ENCODE assay signal across 31 mouse cellular contexts in genomic region chr16:31327891-31328290, GRCm38 (mm10). TPM values are rescaled to one million over a fixed set of nuclear protein-coding genes. Genes with fewer than 3 reads are reported as not detected.
DNase-seq lines count a peak whose midpoint lies in the region; ATAC-seq and TF ChIP-seq lines count a peak whose summit lies in the region.
"Had no signal": no experiment of that assay in that cellular context is flagged by ENCODE, and none has a peak within 500 bp of the region (broad histone marks: within the 10 kb centered on the region; RNA-seq: fewer than 3 reads in every experiment).

No protein-coding gene starts in this region.

- H3K4me1 ChIP-seq in heart, adult 2 months (ENCODE audit: control insufficient read depth, insufficient read depth, low read length), result peaks cover 17% of the 10 kb centered on the region
- H3K4me1 ChIP-seq in liver, adult 2 months (ENCODE audit: control insufficient read depth, insufficient read depth, low read length), result 0 out of 2 replicates have a peak, but pooled peaks cover 6% of the 10 kb centered on the region
- H3K4me1 ChIP-seq in liver, embryonic 11.5 days (replicated peaks; ENCODE audit: control insufficient read depth, insufficient read depth, low read length), result no peaks in the 10 kb centered on the region
- H3K4me1 ChIP-seq in ES-E14 (ENCODE audit: control insufficient read depth in 2 of 2, insufficient read depth in 2 of 2, low read length in 2 of 2, poor library complexity in 1 of 2), result peaks cover 0 to 19% of the 10 kb centered on the region in 2 experiments; a peak in 3 of 4 replicates
- no peaks in the 10 kb centered on the region for H3K4me1 ChIP-seq in thymus, adult 2 months (replicated peaks; ENCODE audit: control insufficient read depth, insufficient read depth, low read length)
- H3K4me1 ChIP-seq: forebrain, embryonic 10.5 days; forebrain, embryonic 15.5 days; liver, embryonic 12.5 days; stomach, embryonic 15.5 days had no signal

- no peak for ATAC-seq in liver, embryonic 11.5 days (replicated peaks; ENCODE audit: low FRiP score)
- ATAC-seq: forebrain, embryonic 15.5 days; hindbrain, embryonic 16.5 days; liver, embryonic 12.5 days; liver, postnatal 0 days; midbrain, embryonic 16.5 days had no signal

- in situ Hi-C loops in ES-E14 (cut with MboI; ENCODE audit: low sequenced_read_pairs in 2 of 2, unreplicated experiment in 2 of 2), result no loop called here

- no peaks in the 10 kb centered on the region for H3K27me3 ChIP-seq in heart, adult 2 months (ENCODE audit: control insufficient read depth, insufficient read depth, low read length)
- H3K27me3 ChIP-seq in liver, adult 2 months (ENCODE audit: control insufficient read depth, insufficient read depth, low read length), result no peaks in the 10 kb centered on the region
- no peaks in the 10 kb centered on the region for H3K27me3 ChIP-seq in liver, embryonic 11.5 days (replicated peaks; ENCODE audit: control insufficient read depth, insufficient read depth, low read length)
- H3K27me3 ChIP-seq in thymus, adult 2 months (ENCODE audit: control insufficient read depth, insufficient read depth, low read length), result no peaks in the 10 kb centered on the region
- H3K27me3 ChIP-seq: embryonic facial prominence, embryonic 13.5 days; forebrain, embryonic 15.5 days; heart, embryonic 13.5 days; limb, embryonic 12.5 days; liver, embryonic 12.5 days; stomach, embryonic 15.5 days had no signal

- no peak overlapping the region for H3K4me3 ChIP-seq in heart, adult 2 months
- H3K4me3 ChIP-seq in liver, adult 2 months (ENCODE audit: insufficient read depth, low read depth, low read length), result no peak overlapping the region
- H3K4me3 ChIP-seq in liver, embryonic 11.5 days (ENCODE audit: low read depth, low read length), result no peak overlapping the region
- peak overlapping the region; percentile 5 to 18; a peak in 3 of 4 replicates for H3K4me3 ChIP-seq in ES-E14 (ENCODE audit: insufficient read depth in 1 of 2, low read depth in 1 of 2, low read length in 2 of 2, poor library complexity in 1 of 2, severe bottlenecking in 1 of 2)
- H3K4me3 ChIP-seq in thymus, adult 2 months (ENCODE audit: control insufficient read depth, insufficient read depth, low read length), result no peak overlapping the region
- H3K4me3 ChIP-seq: embryonic facial prominence, embryonic 13.5 days; forebrain, embryonic 10.5 days; forebrain, embryonic 15.5 days; heart, embryonic 13.5 days; layer of hippocampus, adult 2 months; left cerebral cortex, adult 2 months; limb, embryonic 12.5 days; liver, embryonic 12.5 days; stomach, embryonic 15.5 days had no signal

- DNase-seq in heart, adult 2 months, result no peak
- no peak for DNase-seq in heart, postnatal 25 days (ENCODE audit: low spot score)
- DNase-seq in liver, adult 2 months (ENCODE audit: extremely low read depth, low read depth, low spot score), result no peak
- no peak for DNase-seq in liver, embryonic 11.5 days (ENCODE audit: low spot score)
- DNase-seq in ES-E14 (ENCODE audit: low read depth, low spot score) (no peak), adipocyte (ENCODE audit: low spot score) (no peak)
- no peak for DNase-seq in thymus, adult 2 months
- DNase-seq: adrenal gland, postnatal 14 days; cerebellum, adult 11-12 months; cerebellum, adult 9-11 months; heart, postnatal 14 days; kidney, adult 18-20 months; liver, postnatal 0 days; lung, postnatal 14 days; right cerebral cortex, postnatal 25 days; thymus, postnatal 25 days had no signal

- WGBS in heart, adult 2 months, result 79% methylated on average over 2 of the region's 2 CpGs
- 86% methylated on average over 2 of the region's 2 CpGs for WGBS in liver, adult 2 months
- 87% methylated on average over 2 of the region's 2 CpGs for WGBS in liver, embryonic 11.5 days
- WGBS in thymus, adult 2 months, result 98% methylated on average over 2 of the region's 2 CpGs

- H3K27ac ChIP-seq in heart, adult 2 months, result peak overlapping the region; percentile 77
- peak overlapping the region; percentile 25; the same call in 1 of the 2 replicates for H3K27ac ChIP-seq in liver, adult 2 months (replicated peaks; ENCODE audit: insufficient read depth, low read depth, low read length)
- no peak overlapping the region for H3K27ac ChIP-seq in liver, embryonic 11.5 days (ENCODE audit: low read depth, low read length)
- H3K27ac ChIP-seq in ES-E14 (ENCODE audit: insufficient read depth, low read depth, low read length, poor library complexity, severe bottlenecking), result peak overlapping the region; percentile 98
- no peak overlapping the region for H3K27ac ChIP-seq in thymus, adult 2 months (ENCODE audit: control insufficient read depth, insufficient read depth, low read length)
- H3K27ac ChIP-seq: embryonic facial prominence, embryonic 13.5 days; forebrain, embryonic 10.5 days; forebrain, embryonic 15.5 days; layer of hippocampus, adult 2 months; left cerebral cortex, adult 2 months; limb, embryonic 12.5 days; liver, embryonic 12.5 days; stomach, embryonic 15.5 days had no signal

- no peak overlapping the region for H3K9ac ChIP-seq in heart, adult 2 months (ENCODE audit: low read depth, low read length)
- H3K9ac ChIP-seq in liver, adult 2 months (ENCODE audit: low read depth, low read length), result no peak overlapping the region
- H3K9ac ChIP-seq in liver, embryonic 11.5 days (ENCODE audit: low read depth, low read length), result no peak overlapping the region
- H3K9ac ChIP-seq in ES-E14 (ENCODE audit: insufficient read depth, low read depth, low read length, poor library complexity, severe bottlenecking), result peak overlapping the region; percentile 73
- H3K9ac ChIP-seq: embryonic facial prominence, embryonic 13.5 days; forebrain, embryonic 15.5 days; heart, embryonic 13.5 days; limb, embryonic 12.5 days; liver, embryonic 12.5 days; liver, postnatal 0 days; stomach, embryonic 15.5 days had no signal

- no peaks in the 10 kb centered on the region for H3K79me2 ChIP-seq in heart, adult 2 months (replicated peaks; ENCODE audit: control insufficient read depth, insufficient read depth, low read length)
- no peaks in the 10 kb centered on the region for H3K79me2 ChIP-seq in liver, adult 2 months (ENCODE audit: control insufficient read depth, insufficient read depth, low read length)

- no peak overlapping the region for H3K4me2 ChIP-seq in liver, embryonic 11.5 days
- H3K4me2 ChIP-seq: embryonic facial prominence, embryonic 13.5 days; forebrain, embryonic 15.5 days; heart, embryonic 13.5 days; limb, embryonic 12.5 days; liver, embryonic 12.5 days; midbrain, embryonic 11.5 days; stomach, embryonic 15.5 days had no signal

- no peak for TF ChIP-seq EP300 in heart, adult 2 months (IDR thresholded peaks at IDR 0.05; ENCODE audit: insufficient read depth, low read depth, low read length)

- TF ChIP-seq CTCF in heart, adult 2 months (IDR thresholded peaks at IDR 0.05), result no peak
- TF ChIP-seq CTCF in liver, adult 2 months (IDR thresholded peaks at IDR 0.05; ENCODE audit: low read depth, low read length), result no peak
- TF ChIP-seq CTCF in thymus, adult 2 months (IDR thresholded peaks at IDR 0.05; ENCODE audit: borderline replicate concordance, control insufficient read depth, extremely low read depth, insufficient read depth, low read length, poor library complexity), result no peak

- intact Hi-C loops in heart, adult 2 months (cut with DNase I), result loop anchor here (2.0 to 5.0 kb wide), 3 partner anchors 17 to 66 kb away; no protein-coding TSS in a partner anchor
- intact Hi-C loops in heart, postnatal 25 days (cut with DNase I), result loop anchor here (2.0 to 5.0 kb wide), 2 partner anchors 36 to 51 kb away; no protein-coding TSS in a partner anchor

- 0 out of 2 replicates have a peak, but pooled peaks cover 2% of the 10 kb centered on the region for H3K36me3 ChIP-seq in heart, adult 2 months (ENCODE audit: control insufficient read depth, insufficient read depth, low read length)
- H3K36me3 ChIP-seq in liver, adult 2 months (ENCODE audit: control insufficient read depth, insufficient read depth, low read length), result no peaks in the 10 kb centered on the region
- no peaks in the 10 kb centered on the region for H3K36me3 ChIP-seq in liver, embryonic 11.5 days (ENCODE audit: control insufficient read depth, insufficient read depth, low read length)
- H3K36me3 ChIP-seq in ES-E14 (ENCODE audit: control insufficient read depth, insufficient read depth, low read length, poor library complexity, severe bottlenecking), result peaks cover 15% of the 10 kb centered on the region
- H3K36me3 ChIP-seq in thymus, adult 2 months (ENCODE audit: control insufficient read depth, insufficient read depth, low read length), result no peaks in the 10 kb centered on the region
- H3K36me3 ChIP-seq: embryonic facial prominence, embryonic 13.5 days; forebrain, embryonic 10.5 days; forebrain, embryonic 15.5 days; heart, embryonic 13.5 days; limb, embryonic 12.5 days; liver, embryonic 12.5 days; stomach, embryonic 15.5 days had no signal

- TF ChIP-seq POLR2A in heart, adult 2 months (IDR thresholded peaks at IDR 0.05; ENCODE audit: insufficient read depth, low read depth, low read length), result no peak
- TF ChIP-seq POLR2A in liver, adult 2 months (IDR thresholded peaks at IDR 0.05; ENCODE audit: extremely low read depth, insufficient read depth, low read length), result no peak
- TF ChIP-seq POLR2A in thymus, adult 2 months (IDR thresholded peaks at IDR 0.05; ENCODE audit: control insufficient read depth, extremely low read depth, insufficient read depth, low read length, poor library complexity), result no peak

- H3K9me3 ChIP-seq in liver, embryonic 11.5 days (ENCODE audit: control insufficient read depth, low read length), result no peaks in the 10 kb centered on the region
- no peaks in the 10 kb centered on the region for H3K9me3 ChIP-seq in ES-E14 (ENCODE audit: control insufficient read depth, insufficient read depth, low read depth, low read length)
- H3K9me3 ChIP-seq: embryonic facial prominence, embryonic 13.5 days; forebrain, embryonic 10.5 days; forebrain, embryonic 15.5 days; heart, embryonic 13.5 days; limb, embryonic 12.5 days; liver, embryonic 12.5 days; stomach, embryonic 15.5 days had no signal

RNA-seq across cellular contexts. Expression of gene Apod, which starts 13.3 kb away (rescaled TPM):
- 1 to 10 TPM; 5.3 to 7.5 TPM for total RNA-seq in heart, adult 2 months (2021)
- polyA plus RNA-seq in heart, adult 2 months (2012; rRNA removed), result 4.4 and 4.7 TPM in 2 replicates
- total RNA-seq in heart, postnatal 25 days (2021), result 1 to 10 TPM; 2.6 to 2.9 TPM
- total RNA-seq in liver, adult 2 months (2014; rRNA removed), result not detected in 2 replicates
- not detected in 2 replicates for polyA plus RNA-seq in liver, adult 2 months (2012; rRNA removed)
- 0.51 TPM in 1 of 2 replicates, not detected in the other for polyA plus RNA-seq in liver, embryonic 11.5 days (2014; fragmentation: Nextera tagmentation; extraction: Ambion mirVana)
- 10.6 and 22.7 TPM in 2 replicates for total RNA-seq in ES-E14 (2012; rRNA removed)
- polyA plus RNA-seq in thymus, adult 2 months (2012; rRNA removed), result 4.3 and 6.1 TPM in 2 replicates
- total RNA-seq: common myeloid progenitor, adult 5-6 weeks; granulocyte monocyte progenitor cell, adult 5-6 weeks; megakaryocyte progenitor cell, adult 5-6 weeks had no signal
- polyA plus RNA-seq: liver, embryonic 12.5 days had no signal

RNA-seq across cellular contexts. Expression of gene Ppp1r2, which starts 52.8 kb away (rescaled TPM):
- 10 to 100 TPM; 77.3 to 88.3 TPM for total RNA-seq in heart, adult 2 months (2021)
- 33.1 and 40.6 TPM in 2 replicates for polyA plus RNA-seq in heart, adult 2 months (2012; rRNA removed)
- 10 to 100 TPM; 80.7 to 84.4 TPM for total RNA-seq in heart, postnatal 25 days (2021)
- 14.9 and 15.9 TPM in 2 replicates for total RNA-seq in liver, adult 2 months (2014; rRNA removed)
- polyA plus RNA-seq in liver, adult 2 months (2012; rRNA removed), result 11.5 and 17.4 TPM in 2 replicates
- polyA plus RNA-seq in liver, embryonic 11.5 days (2014; fragmentation: Nextera tagmentation; extraction: Ambion mirVana), result 68.0 and 69.0 TPM in 2 replicates
- total RNA-seq in ES-E14 (2012; rRNA removed), result 49.9 and 63.1 TPM in 2 replicates
- polyA plus RNA-seq in thymus, adult 2 months (2012; rRNA removed), result 31.7 and 43.0 TPM in 2 replicates

Comparison
In these comparisons a context has a peak if more than half of its experiments do, and no peak if none do; other contexts are left out.
1. H3K27ac ChIP-seq: peak in heart, adult 2 months (single experiment), liver, adult 2 months (single experiment) and ES-E14 (single experiment); none in liver, embryonic 11.5 days (single experiment) and thymus, adult 2 months (single experiment).
2. H3K4me3 ChIP-seq: peak in ES-E14 (2 of 2); none in heart, adult 2 months (single experiment), liver, adult 2 months (single experiment), liver, embryonic 11.5 days (single experiment) and thymus, adult 2 months (single experiment).